ENCODE assay signal across 8 mouse cellular contexts in the genomic region with DNA sequence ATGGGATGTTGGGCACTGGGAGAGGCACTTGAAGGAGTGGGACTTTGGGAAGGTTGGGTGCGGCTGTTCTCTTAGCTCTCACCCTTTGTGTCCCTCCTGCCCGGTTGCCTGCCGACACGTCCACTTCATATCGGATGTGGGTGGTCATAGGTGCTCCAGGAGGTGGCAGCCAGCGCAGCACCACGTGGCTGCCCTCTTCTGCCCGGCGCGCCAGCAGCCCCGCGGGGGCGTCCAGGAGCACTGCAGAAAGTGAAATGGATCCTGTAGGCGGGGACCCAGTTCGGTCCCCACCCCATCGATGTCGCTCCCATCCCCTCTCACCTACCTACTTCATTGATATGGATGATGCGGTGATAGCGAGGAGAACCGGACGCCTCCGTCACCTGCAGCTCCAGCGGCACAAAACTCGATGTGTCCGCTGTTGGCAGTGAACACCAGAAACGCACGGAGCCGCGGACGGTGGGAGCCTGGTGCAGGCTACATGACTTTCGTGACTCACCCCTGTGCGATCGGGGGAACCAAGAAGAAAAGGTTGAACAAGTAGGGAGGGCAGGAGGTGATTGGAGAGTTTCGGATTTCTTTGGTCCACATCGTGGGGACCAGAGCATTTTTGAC. TPM values are rescaled to one million over a fixed set of nuclear protein-coding genes. Genes with fewer than 3 reads are reported as not detected.
DNase-seq lines count a peak whose midpoint lies in the region; ATAC-seq and TF ChIP-seq lines count a peak whose summit lies in the region.

No protein-coding gene starts in this region.

- no peak for TF ChIP-seq CTCF in lung, adult 2 months (IDR thresholded peaks at IDR 0.05; ENCODE audit: insufficient read depth, low read length)
- 0 out of 2 replicates have a peak, but pooled peaks have one; percentile 10 for TF ChIP-seq CTCF in intestine, postnatal 0 days (IDR thresholded peaks at IDR 0.05; ENCODE audit: low read depth)

- no peak for TF ChIP-seq POLR2A in lung, adult 2 months (IDR thresholded peaks at IDR 0.05; ENCODE audit: borderline replicate concordance, extremely low read depth, low read depth, low read length)

- peaks cover 22% of the 10 kb centered on the region for H3K4me1 ChIP-seq in lung, adult 2 months (ENCODE audit: control insufficient read depth, insufficient read depth, low read length)
- peaks cover 38% of the 10 kb centered on the region for H3K4me1 ChIP-seq in embryonic facial prominence, embryonic 15.5 days
- H3K4me1 ChIP-seq in intestine, postnatal 0 days (replicated peaks; ENCODE audit: control insufficient read depth, insufficient read depth, low read length): no peaks in the 10 kb centered on the region; the same call in 1 of the 2 replicates
- peaks cover 17% of the 10 kb centered on the region for H3K4me1 ChIP-seq in midbrain, embryonic 14.5 days (ENCODE audit: control insufficient read depth, insufficient read depth, low read length)

- peak overlapping the region; percentile 78 for H3K4me2 ChIP-seq in embryonic facial prominence, embryonic 15.5 days (replicated peaks)
- H3K4me2 ChIP-seq in intestine, postnatal 0 days (replicated peaks; ENCODE audit: low read depth): peak overlapping the region; percentile 88
- peak overlapping the region; percentile 55 for H3K4me2 ChIP-seq in midbrain, embryonic 14.5 days (ENCODE audit: low read length)

- WGBS in lung, adult 2 months: 5% methylated on average over 35 of the region's 35 CpGs
- WGBS in embryonic facial prominence, embryonic 15.5 days: 2% methylated on average over 35 of the region's 35 CpGs
- 2% methylated on average over 35 of the region's 35 CpGs for WGBS in intestine, postnatal 0 days
- 1% methylated on average over 35 of the region's 35 CpGs for whole genome bisulfite sequencing in midbrain, embryonic 14.5 days

- DNase-seq in lung, adult 2 months: peak; percentile 18
- no peak for DNase-seq in lung, postnatal 14 days
- no peak for DNase-seq in midbrain, embryonic 14.5 days
- DNase-seq in embryo, embryonic 10.5 days (ENCODE audit: low spot score): no peak
- no peak for DNase-seq in ovary, postnatal 14 days (ENCODE audit: low spot score)
- no peak for DNase-seq in left cerebral cortex, adult 18-20 months (ENCODE audit: low spot score in 2 of 2)

- H3K36me3 ChIP-seq in embryonic facial prominence, embryonic 15.5 days: no peaks in the 10 kb centered on the region
- H3K36me3 ChIP-seq in intestine, postnatal 0 days (ENCODE audit: control insufficient read depth, insufficient read depth): no peaks in the 10 kb centered on the region
- H3K36me3 ChIP-seq in midbrain, embryonic 14.5 days (ENCODE audit: control insufficient read depth, insufficient read depth, low read length): no peaks in the 10 kb centered on the region

- no peak overlapping the region for H3K27ac ChIP-seq in embryonic facial prominence, embryonic 15.5 days (replicated peaks)
- no peak overlapping the region for H3K27ac ChIP-seq in intestine, postnatal 0 days (ENCODE audit: low read depth, low read length)
- H3K27ac ChIP-seq in midbrain, embryonic 14.5 days (replicated peaks; ENCODE audit: low read depth, low read length): no peak overlapping the region

- H3K4me3 ChIP-seq in lung, adult 2 months (replicated peaks; ENCODE audit: extremely low read depth, low read depth, low read length): peak overlapping the region; percentile 43
- peak overlapping the region; percentile 47 for H3K4me3 ChIP-seq in embryonic facial prominence, embryonic 15.5 days (replicated peaks)
- H3K4me3 ChIP-seq in intestine, postnatal 0 days (ENCODE audit: low read depth, low read length): peak overlapping the region; percentile 50
- H3K4me3 ChIP-seq in midbrain, embryonic 14.5 days (replicated peaks; ENCODE audit: low read depth, low read length): peak overlapping the region; percentile 32

- ATAC-seq in embryonic facial prominence, embryonic 15.5 days (ENCODE audit: insufficient number of reproducible peaks, low FRiP score, low TSS enrichment, low read depth): no peak
- ATAC-seq in intestine, postnatal 0 days: no peak
- ATAC-seq in midbrain, embryonic 14.5 days (ENCODE audit: low FRiP score, low TSS enrichment): no peak

- H3K9me3 ChIP-seq in embryonic facial prominence, embryonic 15.5 days (replicated peaks): no peaks in the 10 kb centered on the region
- no peaks in the 10 kb centered on the region for H3K9me3 ChIP-seq in intestine, postnatal 0 days (ENCODE audit: control insufficient read depth)
- no peaks in the 10 kb centered on the region for H3K9me3 ChIP-seq in midbrain, embryonic 14.5 days (ENCODE audit: control insufficient read depth, low read length)

- no peak overlapping the region for H3K9ac ChIP-seq in embryonic facial prominence, embryonic 15.5 days
- H3K9ac ChIP-seq in intestine, postnatal 0 days (ENCODE audit: low read depth, low read length): no peak overlapping the region
- H3K9ac ChIP-seq in midbrain, embryonic 14.5 days (replicated peaks; ENCODE audit: low read length): peak overlapping the region; percentile 34; the same call in 1 of the 2 replicates

- H3K27me3 ChIP-seq in embryonic facial prominence, embryonic 15.5 days: peaks cover 42% of the 10 kb centered on the region
- H3K27me3 ChIP-seq in intestine, postnatal 0 days (replicated peaks; ENCODE audit: control insufficient read depth, insufficient read depth, low read length): peaks cover 34% of the 10 kb centered on the region
- H3K27me3 ChIP-seq in midbrain, embryonic 14.5 days (ENCODE audit: control insufficient read depth, insufficient read depth, low read length): peaks cover 43% of the 10 kb centered on the region

RNA-seq across cellular contexts. Expression of a gene that starts 1.8 kb away (rescaled TPM):
- 10.7 and 11.1 TPM in 2 replicates for polyA plus RNA-seq in lung, adult 2 months (2012; rRNA removed)
- 4.4 and 5.3 TPM in 2 replicates for polyA plus RNA-seq in embryonic facial prominence, embryonic 15.5 days (2015; fragmentation: Nextera tagmentation; extraction: Ambion mirVana)
- polyA plus RNA-seq in intestine, postnatal 0 days (2015; fragmentation: Nextera tagmentation; extraction: Ambion mirVana): 3.2 and 3.8 TPM in 2 replicates
- polyA plus RNA-seq in midbrain, embryonic 14.5 days (2014; fragmentation: Nextera tagmentation; extraction: Ambion mirVana): 0.65 and 2.0 TPM in 2 replicates
- total RNA-seq in left cerebral cortex, adult 18-20 months (2021): 10 to 100 TPM; 10.7 to 12.9 TPM

RNA-seq across cellular contexts. Expression of a gene that starts 5.9 kb away (rescaled TPM):
- polyA plus RNA-seq in lung, adult 2 months (2012; rRNA removed): 10.1 and 10.8 TPM in 2 replicates
- 5.8 and 6.5 TPM in 2 replicates for polyA plus RNA-seq in embryonic facial prominence, embryonic 15.5 days (2015; fragmentation: Nextera tagmentation; extraction: Ambion mirVana)
- polyA plus RNA-seq in intestine, postnatal 0 days (2015; fragmentation: Nextera tagmentation; extraction: Ambion mirVana): 4.6 and 4.8 TPM in 2 replicates
- 21.5 and 22.8 TPM in 2 replicates for polyA plus RNA-seq in midbrain, embryonic 14.5 days (2014; fragmentation: Nextera tagmentation; extraction: Ambion mirVana)
- 10 to 100 TPM; 13.1 to 14.1 TPM for total RNA-seq in left cerebral cortex, adult 18-20 months (2021)

RNA-seq across cellular contexts. Expression of a gene that starts 24.6 kb away (rescaled TPM):
- 15.6 and 19.2 TPM in 2 replicates for polyA plus RNA-seq in lung, adult 2 months (2012; rRNA removed)
- polyA plus RNA-seq in embryonic facial prominence, embryonic 15.5 days (2015; fragmentation: Nextera tagmentation; extraction: Ambion mirVana): 13.6 and 15.5 TPM in 2 replicates
- polyA plus RNA-seq in intestine, postnatal 0 days (2015; fragmentation: Nextera tagmentation; extraction: Ambion mirVana): 2.9 and 3.2 TPM in 2 replicates
- polyA plus RNA-seq in midbrain, embryonic 14.5 days (2014; fragmentation: Nextera tagmentation; extraction: Ambion mirVana): 91.3 and 92.2 TPM in 2 replicates
- 100 to 1,000 TPM; 171 to 178 TPM for total RNA-seq in left cerebral cortex, adult 18-20 months (2021)

RNA-seq across cellular contexts. Expression of a gene that starts 27.8 kb away (rescaled TPM):
- 24.8 and 30.6 TPM in 2 replicates for polyA plus RNA-seq in lung, adult 2 months (2012; rRNA removed)
- 1.4 and 1.8 TPM in 2 replicates for polyA plus RNA-seq in embryonic facial prominence, embryonic 15.5 days (2015; fragmentation: Nextera tagmentation; extraction: Ambion mirVana)
- polyA plus RNA-seq in intestine, postnatal 0 days (2015; fragmentation: Nextera tagmentation; extraction: Ambion mirVana): 2.1 and 2.5 TPM in 2 replicates
- polyA plus RNA-seq in midbrain, embryonic 14.5 days (2014; fragmentation: Nextera tagmentation; extraction: Ambion mirVana): 0.53 and 0.68 TPM in 2 replicates
- total RNA-seq in left cerebral cortex, adult 18-20 months (2021): 1 to 10 TPM; 3.7 to 4.0 TPM

RNA-seq across cellular contexts. Expression of a gene that starts 34.1 kb away (rescaled TPM):
- polyA plus RNA-seq in lung, adult 2 months (2012; rRNA removed): 190 and 194 TPM in 2 replicates
- polyA plus RNA-seq in embryonic facial prominence, embryonic 15.5 days (2015; fragmentation: Nextera tagmentation; extraction: Ambion mirVana): 56.2 and 58.0 TPM in 2 replicates
- 83.1 and 88.2 TPM in 2 replicates for polyA plus RNA-seq in intestine, postnatal 0 days (2015; fragmentation: Nextera tagmentation; extraction: Ambion mirVana)
- 42.2 and 51.8 TPM in 2 replicates for polyA plus RNA-seq in midbrain, embryonic 14.5 days (2014; fragmentation: Nextera tagmentation; extraction: Ambion mirVana)
- 10 to 100 TPM; 33.5 to 39.8 TPM for total RNA-seq in left cerebral cortex, adult 18-20 months (2021)
